Mouse (Mus musculus) heart, adult 2 months (tissue): ENCODE data around the gene Fam162a. TPM values are rescaled to one million over a fixed set of nuclear protein-coding genes. Genes with fewer than 3 reads are reported as not detected.
A peak's percentile ranks its signal among the peaks of the same experiment; 100 is the strongest.

ENCODE experiments used
- DNase-seq, 2 experiments: peaks; one replicate each; pipeline ENCODE4 v3.0.0; 2021
- H3K27ac ChIP-seq: fragments of 200-600 bp; 2 replicates; pipeline ENCODE4 v1.8.1; 2022
- H3K27me3 ChIP-seq: fragments of 200-500 bp; 2 replicates; pipeline ENCODE4 v1.6.1; 2012; ENCODE audit warnings: mild to moderate bottlenecking, low read length, inconsistent platforms, mixed read lengths; ENCODE audit not compliant: control insufficient read depth, insufficient read depth
- H3K36me3 ChIP-seq: fragments of 200-500 bp; 2 replicates; pipeline ENCODE4 v1.6.1; 2012; ENCODE audit warnings: low read length, inconsistent platforms; ENCODE audit not compliant: control insufficient read depth, insufficient read depth
- H3K4me1 ChIP-seq: fragments of 200-500 bp; 2 replicates; pipeline ENCODE4 v1.6.1; 2011; ENCODE audit warnings: low read length; ENCODE audit not compliant: control insufficient read depth, insufficient read depth
- H3K4me3 ChIP-seq: fragments of 200-600 bp; 2 replicates; pipeline ENCODE4 v1.8.1; 2022
- H3K79me2 ChIP-seq: fragments of 200-500 bp; replicated peaks from 2 replicates; pipeline ENCODE4 v1.6.1; 2012; ENCODE audit warnings: mild to moderate bottlenecking, inconsistent platforms, low read length, moderate library complexity, mixed read lengths; ENCODE audit not compliant: control insufficient read depth, insufficient read depth
- H3K9ac ChIP-seq: fragments of 200-500 bp; 2 replicates; pipeline ENCODE4 v1.6.1; 2012; ENCODE audit warnings: low read depth, mild to moderate bottlenecking, control low read depth, inconsistent platforms, low read length, mixed read lengths
- CTCF ChIP-seq: fragments of 200-600 bp; IDR thresholded peaks from 2 replicates; pipeline ENCODE4 v1.8.1; 2022; ENCODE audit warnings: antibody characterized with exemption, mild to moderate bottlenecking, moderate library complexity
- EP300 ChIP-seq: fragments of 200-500 bp; IDR thresholded peaks from 2 replicates; pipeline ENCODE4 v1.6.1; 2011; ENCODE audit warnings: low read depth, low read length, control low read depth; ENCODE audit not compliant: insufficient read depth
- POLR2A ChIP-seq: fragments of 200-500 bp; IDR thresholded peaks from 2 replicates; pipeline ENCODE4 v1.6.1; 2011; ENCODE audit warnings: mild to moderate bottlenecking, low read depth, low read length, control low read depth; ENCODE audit not compliant: insufficient read depth
- WGBS: fragments of 180-500 bp; shearing (Covaris S2); methylation state at CpG from one replicate; pipeline ENCODE4 v1.1.7; 2018; 5-methylcytosine and 5-hydroxymethylcytosine counted together
- intact Hi-C: fragments of 180-260 bp; cut with DNase I; formaldehyde crosslinking; loops from one replicate; pipeline ENCODE4 v1.15.1; 2025
- polyA plus RNA-seq: library from polyadenylated mRNA; depleted of rRNA; stranded (reverse); fragments of >200 nt; gene quantifications from 2 replicates; pipeline ENCODE4 v1.2.3, GENCODE M21; 2012
- total RNA-seq, 2 experiments: library from RNA; stranded (reverse); gene quantifications; 2 replicates each; pipeline ENCODE4 v1.2.3; 2021

The Fam162a gene
- total and polyA plus RNA-seq, 3 experiments = 95.0 to 248 (median 212) TPM

GRCm38 (mm10) chr16:36074772-36075171 lies 3.4 kb upstream of the Fam162a start:
- Histone ChIP-seq H3K36me3 (no peaks in the 10 kb centered on the region; the same call in 1 of the 2 replicates), H3K27me3 (no peaks in the 10 kb centered on the region), H3K4me1 (no peaks in the 10 kb centered on the region; the same call in 1 of the 2 replicates), H3K9ac (no peak overlapping the region), H3K79me2 (peaks cover 4% of the 10 kb centered on the region), H3K4me3 (no peak overlapping the region), H3K27ac (no peak overlapping the region)
- no peak for DNase-seq
- 85% methylated on average over 3 of the region's 3 CpGs for WGBS
- intact Hi-C loops = loop anchor here (5.0 kb wide), 1 partner anchor 137 kb away; the partner anchor contains the start of genes Dtx3l and Parp9
- no peak for TF ChIP-seq EP300
- no peak for TF ChIP-seq POLR2A
- no peak for TF ChIP-seq CTCF

GRCm38 (mm10) chr16:36072410-36073011 lies 1.1 kb upstream of the Fam162a start:
- Histone ChIP-seq H3K36me3 (no peaks in the 10 kb centered on the region; the same call in 1 of the 2 replicates), H3K27me3 (no peaks in the 10 kb centered on the region), H3K79me2 (no peaks in the 10 kb centered on the region), H3K27ac (peak overlapping the region; percentile 99), H3K9ac (peak overlapping the region; percentile 29), H3K4me1 (peaks cover 3% of the 10 kb centered on the region), H3K4me3 (peak overlapping the region; percentile 81)
- no peak for DNase-seq
- TF ChIP-seq CTCF = no peak
- no peak for TF ChIP-seq EP300
- TF ChIP-seq POLR2A = no peak
- WGBS = 25% methylated on average over 8 of the region's 8 CpGs
- intact Hi-C loops = loop anchor here (5.0 kb wide), 1 partner anchor 135 kb away; the partner anchor contains the start of genes Dtx3l and Parp9

DNA sequence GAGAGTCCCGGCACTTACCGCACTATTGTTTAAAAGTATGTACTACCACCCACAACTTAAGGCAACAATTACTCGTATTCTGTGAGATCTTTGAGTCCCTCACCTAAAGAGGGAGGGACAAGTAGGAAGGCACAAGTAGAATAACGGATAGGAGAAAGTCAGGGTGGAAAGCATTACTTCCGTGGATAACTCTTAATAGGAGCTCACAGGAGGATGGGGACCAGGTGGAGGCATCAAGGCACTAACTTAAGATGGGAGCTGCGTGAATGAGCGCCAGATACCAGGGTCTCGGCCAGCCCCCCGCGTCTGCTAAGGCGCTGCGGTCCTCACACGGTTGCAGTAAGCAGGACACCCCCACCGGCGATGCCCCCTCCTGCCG lies 334 bp downstream of the Fam162a start:
- Histone ChIP-seq H3K4me3 (peak overlapping the region; percentile 81), H3K4me1 (peaks cover 3% of the 10 kb centered on the region), H3K27ac (peak overlapping the region; percentile 99), H3K79me2 (no peaks in the 10 kb centered on the region), H3K27me3 (no peaks in the 10 kb centered on the region), H3K36me3 (no peaks in the 10 kb centered on the region; the same call in 1 of the 2 replicates), H3K9ac (peak overlapping the region; percentile 96)
- 0% methylated on average over 16 of the region's 16 CpGs for WGBS
- TF ChIP-seq EP300 (no peak), POLR2A (no peak), CTCF (no peak)
- DNase-seq = no peak
- intact Hi-C loops = loop anchor here (1.0 to 5.0 kb wide), 3 partner anchors 28 to 134 kb away; partner anchors contain the start of genes Dtx3l and Parp9

GRCm38 (mm10) chr16:36069819-36070575 lies 1.4 kb downstream of the Fam162a start:
- Histone ChIP-seq H3K4me1 (peaks cover 5% of the 10 kb centered on the region), H3K9ac (no peak overlapping the region), H3K36me3 (no peaks in the 10 kb centered on the region; the same call in 1 of the 2 replicates), H3K79me2 (no peaks in the 10 kb centered on the region), H3K27ac (peak overlapping the region; percentile 21; the same call in 1 of the 2 replicates), H3K4me3 (peak overlapping the region; percentile 81), H3K27me3 (no peaks in the 10 kb centered on the region)
- WGBS = 23% methylated on average over 9 of the region's 9 CpGs
- no peak for DNase-seq
- intact Hi-C loops = loop anchor here (2.0 to 5.0 kb wide), 2 partner anchors 27 to 133 kb away; partner anchors contain the start of genes Dtx3l and Parp9
- TF ChIP-seq EP300 = no peak
- peak; percentile 26 for TF ChIP-seq CTCF
- TF ChIP-seq POLR2A = no peak

DNA sequence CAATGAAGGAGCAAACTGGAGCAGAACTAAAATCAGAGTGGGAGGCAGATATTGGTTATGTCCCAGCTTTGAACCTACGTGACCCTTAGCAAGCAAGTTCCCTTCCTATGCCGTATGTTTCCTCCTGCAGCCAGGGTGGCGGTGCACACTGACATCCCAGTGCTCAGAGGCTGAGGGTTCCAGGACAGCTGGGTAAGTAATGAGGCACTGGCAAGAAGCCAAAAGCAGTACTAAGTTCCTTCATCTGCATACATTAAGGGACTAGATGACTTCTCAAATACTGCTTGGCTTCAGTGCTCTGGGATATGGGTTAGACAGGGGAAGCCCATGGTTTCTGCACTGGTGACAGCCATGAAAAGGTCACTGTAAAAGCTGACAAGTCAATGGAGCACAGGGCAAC lies 3.0 kb downstream of the Fam162a start:
- no peak overlapping the region for H3K9ac ChIP-seq

GRCm38 (mm10) chr16:36067694-36068093 lies 3.7 kb downstream of the Fam162a start:
- no peaks in the 10 kb centered on the region; the same call in 1 of the 2 replicates for H3K36me3 ChIP-seq
- H3K9ac ChIP-seq = no peak overlapping the region
- H3K79me2 ChIP-seq = no peaks in the 10 kb centered on the region
- no peak overlapping the region for H3K4me3 ChIP-seq
- H3K27ac ChIP-seq = no peak overlapping the region
- no peaks in the 10 kb centered on the region for H3K27me3 ChIP-seq
- intact Hi-C loops = no loop called here
- no peak for DNase-seq
- TF ChIP-seq POLR2A (no peak), CTCF (no peak), EP300 (no peak)
- WGBS = 20% methylated on average over 2 of the region's 2 CpGs
- peaks cover 12% of the 10 kb centered on the region for H3K4me1 ChIP-seq

More for the DNA sequence above, 3.0 kb downstream of the Fam162a start:
- H3K79me2 ChIP-seq = no peaks in the 10 kb centered on the region
- H3K4me3 ChIP-seq = no peak overlapping the region
- H3K27me3 ChIP-seq = no peaks in the 10 kb centered on the region
- no peak overlapping the region for H3K27ac ChIP-seq
- peaks cover 8% of the 10 kb centered on the region for H3K4me1 ChIP-seq
- intact Hi-C loops = no loop called here
- 48% methylated on average over 3 of the region's 3 CpGs for WGBS
- H3K36me3 ChIP-seq = no peaks in the 10 kb centered on the region
- DNase-seq = no peak
- TF ChIP-seq CTCF = no peak
- no peak for TF ChIP-seq POLR2A
- no peak for TF ChIP-seq EP300
